Mouse (Mus musculus) small intestine, adult 2 months (tissue): Measurements from ENCODE around the gene Narf.

ENCODE experiments used
- CTCF ChIP-seq: fragments of 200-500 bp; IDR thresholded peaks from 2 replicates; pipeline ENCODE4 v1.5.1; 2012; ENCODE audit warnings: low read depth, mild to moderate bottlenecking, control low read depth, inconsistent platforms, low read length, moderate library complexity, mixed read lengths; ENCODE audit not compliant: insufficient replicate concordance, insufficient read length; ENCODE audit errors: extremely low read depth
- POLR2A ChIP-seq: fragments of 200-500 bp; IDR thresholded peaks from 2 replicates; pipeline ENCODE4 v1.6.1; 2012; ENCODE audit warnings: low read depth, mild to moderate bottlenecking, control low read depth, inconsistent platforms, low read length, moderate library complexity

DNA sequence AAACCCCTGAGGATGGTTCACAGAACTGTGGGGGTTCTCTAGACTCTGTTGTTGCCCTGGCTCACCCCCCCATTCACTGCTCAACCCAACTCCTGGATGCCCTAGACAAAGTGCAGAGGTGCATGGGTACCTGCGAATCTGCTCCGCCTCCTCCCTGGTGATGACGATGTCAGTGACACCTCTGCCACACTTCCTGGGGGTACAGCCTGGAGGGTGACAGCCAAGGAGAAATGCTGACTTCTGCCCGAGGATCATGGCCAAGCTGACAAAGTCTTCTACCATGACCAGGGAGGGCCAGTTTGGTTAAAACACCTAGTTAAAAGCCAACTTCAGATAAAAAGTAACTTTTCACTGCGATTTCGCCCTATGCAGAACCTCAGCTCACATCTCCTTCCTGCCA lies 36.3 kb upstream of the Narf start:
- no peak for TF ChIP-seq POLR2A
- no peak for TF ChIP-seq CTCF
